15 mouse cellular contexts compared by ENCODE assay signal in genomic region chr2:81644671-81645070, GRCm38 (mm10).
A peak's percentile ranks its signal among the peaks of the same experiment; 100 is the strongest.
DNase-seq lines count a peak whose midpoint lies in the region; TF ChIP-seq lines count a peak whose summit lies in the region.
"Had no signal": no experiment of that assay in that cellular context is flagged by ENCODE, and none has a peak within 500 bp of the region (broad histone marks: within the 10 kb centered on the region; RNA-seq: fewer than 3 reads in every experiment).

No protein-coding gene starts in this region.

- H3K4me3 ChIP-seq in lung, adult 2 months (replicated peaks; ENCODE audit: extremely low read depth, low read depth, low read length) = no peak overlapping the region
- H3K4me3 ChIP-seq: embryonic facial prominence, embryonic 10.5 days; forebrain, embryonic 13.5 days; heart, embryonic 13.5 days; hindbrain, embryonic 12.5 days had no signal

- TF ChIP-seq CTCF in lung, adult 2 months (IDR thresholded peaks at IDR 0.05; ENCODE audit: insufficient read depth, low read length) = no peak

- no peak for TF ChIP-seq POLR2A in lung, adult 2 months (IDR thresholded peaks at IDR 0.05; ENCODE audit: borderline replicate concordance, extremely low read depth, low read depth, low read length)

- 87% methylated on average over 16 of the region's 16 CpGs for WGBS in lung, adult 2 months

- no peaks in the 10 kb centered on the region for H3K4me1 ChIP-seq in lung, adult 2 months (ENCODE audit: control insufficient read depth, insufficient read depth, low read length)
- H3K4me1 ChIP-seq: embryonic facial prominence, embryonic 10.5 days; forebrain, embryonic 13.5 days; heart, embryonic 13.5 days; hindbrain, embryonic 12.5 days had no signal

- intact Hi-C loops in left cerebral cortex, postnatal 4 days (cut with DNase I) = no loop called here
- intact Hi-C loops in left cerebral cortex, postnatal 10 days (cut with DNase I) = no loop called here

- DNase-seq in left cerebral cortex, postnatal 4 days = peak; percentile 10
- DNase-seq in left cerebral cortex, postnatal 10 days (ENCODE audit: extremely low spot score in 1 of 2, low spot score in 2 of 2) = no peak
- peak; percentile 10 for DNase-seq in cerebellum, adult 9-10 months
- peak; percentile 74 to 75 for DNase-seq in cerebellum, postnatal 25 days
- DNase-seq in lung, adult 2 months = no peak
- no peak for DNase-seq in thymus, postnatal 0 days (ENCODE audit: low spot score)
- DNase-seq: adrenal gland, adult 2 months; adrenal gland, postnatal 25 days; forebrain, postnatal 0 days; gastrocnemius, postnatal 14 days; heart, postnatal 36 days had no signal

Comparison
In these comparisons a context has a peak if more than half of its experiments do, and no peak if none do; other contexts are left out.
1. DNase-seq: peak in left cerebral cortex, postnatal 4 days (single experiment), cerebellum, adult 9-10 months (single experiment) and cerebellum, postnatal 25 days (2 of 2); none in left cerebral cortex, postnatal 10 days (0 of 2), lung, adult 2 months (single experiment) and thymus, postnatal 0 days (single experiment).